Mouse (Mus musculus): ENCODE data around the gene Olfr522.

Gene Olfr522

DNA sequence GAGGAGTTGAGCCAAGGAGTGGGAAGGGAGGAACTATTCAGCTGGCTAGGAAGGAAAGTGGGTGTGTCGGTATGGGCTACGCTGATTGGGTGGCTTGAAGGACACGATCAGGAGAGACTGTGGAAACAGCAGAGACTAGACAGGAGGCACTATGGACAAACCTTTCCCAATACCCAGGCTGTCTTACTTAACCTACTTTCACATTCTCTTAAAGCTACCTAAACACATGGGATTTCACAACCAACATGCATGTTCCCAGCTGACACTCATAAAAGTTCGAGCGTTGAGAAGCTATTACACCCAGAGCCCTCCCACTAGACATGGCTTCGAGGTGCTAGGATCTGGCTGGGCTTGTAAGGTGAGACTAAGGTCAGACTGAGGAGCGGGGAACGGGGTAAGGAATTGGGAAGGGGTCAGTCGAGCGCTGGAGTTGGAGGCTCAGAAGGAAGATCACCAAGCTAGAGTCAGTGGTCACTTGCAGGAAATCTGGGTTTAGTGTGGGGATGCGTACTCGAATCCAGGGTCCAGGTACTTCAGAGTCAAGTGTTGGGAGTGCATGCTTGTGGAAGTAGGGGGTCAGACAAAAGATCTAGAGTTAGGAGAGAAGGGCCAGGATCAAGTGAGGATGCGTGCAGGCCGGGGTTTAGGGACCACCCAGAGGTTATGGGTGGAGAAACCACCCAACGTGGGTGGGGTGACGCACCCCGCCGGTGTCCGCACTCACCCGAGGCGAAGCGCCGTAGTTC lies 48.8 kb downstream of the Olfr522 start, which contains the start of gene Paox:
Gene Paox (plus strand): TSS at position 217 of the 746 bp plus-strand sequence.
- peak; percentile 92 for DNase-seq (ENCODE audit: low spot score)

DNA sequence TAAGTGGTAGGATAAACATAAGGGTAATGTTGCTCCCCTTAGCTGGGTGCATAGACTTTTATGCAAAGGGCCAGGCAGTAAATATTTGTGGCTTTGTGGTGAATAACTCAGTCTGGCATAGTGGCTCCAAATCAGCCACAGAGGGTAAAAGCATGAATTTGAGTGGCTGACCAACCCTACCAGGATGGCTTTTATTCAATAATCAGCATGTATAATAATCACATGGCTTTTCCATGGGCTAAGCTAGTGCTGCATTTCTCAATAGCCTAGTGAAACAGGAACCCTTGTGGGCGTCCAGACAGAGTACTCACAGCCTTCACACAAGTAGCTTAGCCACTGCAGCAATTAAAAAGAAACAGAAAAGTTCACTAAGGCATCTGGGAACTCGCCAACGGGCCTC lies 52.6 kb downstream of the Olfr522 start:
- no peak for DNase-seq (ENCODE audit: low spot score)
